Mouse (Mus musculus): ENCODE results near the gene Hist1h2ad.

Gene Hist1h2ad

GRCm38 (mm10) chr13:23622861-23623450 lies 48.8 kb downstream of the Hist1h2ad start:
- DNase-seq = peak; percentile 46
